Comparison of ENCODE assay signal across 9 mouse cellular contexts in the genomic region with DNA sequence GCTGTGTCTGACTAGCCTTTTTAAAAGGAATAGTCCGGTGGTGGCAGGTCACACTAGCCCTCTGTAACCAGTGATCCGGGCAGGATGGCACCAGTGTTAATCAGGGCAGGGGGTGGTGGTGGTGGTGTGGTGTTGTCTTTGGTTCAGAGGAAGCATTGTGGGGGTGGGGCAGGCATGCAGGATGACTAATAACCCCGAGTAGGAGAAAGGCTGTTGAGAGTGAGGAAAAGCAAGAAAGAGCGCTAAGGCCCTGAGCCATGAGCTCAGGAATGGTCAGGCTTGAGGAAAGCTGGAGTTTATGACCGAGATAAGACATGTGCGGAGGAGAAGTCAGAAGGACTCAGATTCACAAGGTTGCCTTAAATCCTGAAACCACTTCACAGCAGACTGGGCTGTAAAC.
DNase-seq lines count a peak whose midpoint lies in the region; ATAC-seq and TF ChIP-seq lines count a peak whose summit lies in the region.
"Had no signal": no experiment of that assay in that cellular context is flagged by ENCODE, and none has a peak within 500 bp of the region (broad histone marks: within the 10 kb centered on the region; RNA-seq: fewer than 3 reads in every experiment).

No protein-coding gene starts in this region.

- peak overlapping the region; percentile 15; the same call in 1 of the 2 replicates for H3K27ac ChIP-seq in lung, embryonic 14.5 days (ENCODE audit: low read depth)
- H3K27ac ChIP-seq in heart, embryonic 16.5 days (ENCODE audit: low read length): peak overlapping the region; percentile 4
- H3K27ac ChIP-seq in liver, embryonic 12.5 days: peak overlapping the region; percentile 48; the same call in 1 of the 2 replicates
- H3K27ac ChIP-seq: forebrain, embryonic 15.5 days had no signal

- no peak overlapping the region for H3K9ac ChIP-seq in lung, embryonic 14.5 days
- no peak overlapping the region for H3K9ac ChIP-seq in heart, embryonic 16.5 days (ENCODE audit: low read length)
- no peak overlapping the region for H3K9ac ChIP-seq in liver, embryonic 12.5 days
- H3K9ac ChIP-seq: forebrain, embryonic 15.5 days had no signal

- H3K4me1 ChIP-seq in lung, embryonic 14.5 days (ENCODE audit: insufficient read depth): peaks cover 22% of the 10 kb centered on the region
- H3K4me1 ChIP-seq in heart, embryonic 16.5 days (ENCODE audit: control insufficient read depth, insufficient read depth, low read length): peaks cover 41% of the 10 kb centered on the region
- H3K4me1 ChIP-seq in liver, embryonic 12.5 days: peaks cover 47% of the 10 kb centered on the region

- H3K4me3 ChIP-seq in lung, embryonic 14.5 days (ENCODE audit: low read depth, low read length): no peak overlapping the region
- no peak overlapping the region for H3K4me3 ChIP-seq in heart, embryonic 16.5 days (ENCODE audit: low read length)
- no peak overlapping the region for H3K4me3 ChIP-seq in liver, embryonic 12.5 days
- H3K4me3 ChIP-seq: forebrain, embryonic 15.5 days had no signal

- H3K4me2 ChIP-seq in lung, embryonic 14.5 days: no peak overlapping the region
- no peak overlapping the region for H3K4me2 ChIP-seq in heart, embryonic 16.5 days (ENCODE audit: low read depth, low read length)
- H3K4me2 ChIP-seq in liver, embryonic 12.5 days: no peak overlapping the region
- H3K4me2 ChIP-seq: forebrain, embryonic 15.5 days had no signal

- no peak for TF ChIP-seq CTCF in lung, embryonic 14.5 days (IDR thresholded peaks at IDR 0.05; ENCODE audit: low read depth)

- no peaks in the 10 kb centered on the region for H3K36me3 ChIP-seq in lung, embryonic 14.5 days (ENCODE audit: insufficient read depth)
- no peaks in the 10 kb centered on the region for H3K36me3 ChIP-seq in heart, embryonic 16.5 days (ENCODE audit: control insufficient read depth, insufficient read depth)
- H3K36me3 ChIP-seq in liver, embryonic 12.5 days: no peaks in the 10 kb centered on the region
- H3K36me3 ChIP-seq: forebrain, embryonic 15.5 days had no signal

- no peak for ATAC-seq in lung, embryonic 14.5 days (ENCODE audit: insufficient read depth)
- ATAC-seq in heart, embryonic 16.5 days (replicated peaks; ENCODE audit: extremely low read depth, insufficient read depth, low FRiP score): no peak
- ATAC-seq in liver, embryonic 12.5 days: no peak
- ATAC-seq: forebrain, embryonic 15.5 days had no signal

- WGBS in lung, embryonic 14.5 days: 49% methylated on average over 6 of the region's 6 CpGs
- 34% methylated on average over 6 of the region's 6 CpGs for WGBS in heart, embryonic 16.5 days
- 45% methylated on average over 6 of the region's 6 CpGs for WGBS in liver, embryonic 12.5 days (ENCODE audit: insufficient replicate concordance)

- no peak for DNase-seq in lung, embryonic 14.5 days
- no peak for DNase-seq in lung, postnatal 14 days
- DNase-seq in Muller cell, postnatal 12 days (ENCODE audit: inconsistent ontology term): peak; percentile 90
- DNase-seq in c-Kit-positive CD71-positive TER-119-positive erythroid progenitor cells, embryonic 14.5 days (ENCODE audit: low spot score): no peak
- DNase-seq in left cerebral cortex, postnatal 4 days: no peak
- DNase-seq: cerebellum, postnatal 36 days had no signal

- intact Hi-C loops in left cerebral cortex, postnatal 4 days (cut with DNase I): no loop called here

- H3K27me3 ChIP-seq in lung, embryonic 14.5 days (ENCODE audit: insufficient read depth, low read length): no peaks in the 10 kb centered on the region
- no peaks in the 10 kb centered on the region for H3K27me3 ChIP-seq in heart, embryonic 16.5 days (ENCODE audit: control insufficient read depth, insufficient read depth, low read length)
- 0 out of 2 replicates have a peak, but pooled peaks cover 3% of the 10 kb centered on the region for H3K27me3 ChIP-seq in liver, embryonic 12.5 days (replicated peaks)
- H3K27me3 ChIP-seq: forebrain, embryonic 15.5 days had no signal

- no peaks in the 10 kb centered on the region for H3K9me3 ChIP-seq in lung, embryonic 14.5 days (ENCODE audit: low read depth, low read length)
- H3K9me3 ChIP-seq in heart, embryonic 16.5 days (replicated peaks; ENCODE audit: control insufficient read depth, low read length): no peaks in the 10 kb centered on the region
- no peaks in the 10 kb centered on the region for H3K9me3 ChIP-seq in liver, embryonic 12.5 days (replicated peaks)
- H3K9me3 ChIP-seq: forebrain, embryonic 15.5 days had no signal
